Mouse (Mus musculus): ENCODE measurements at regions not wholly inside any gene's neighbourhood (a gene's known extent, or its start where the extent isn't known, plus 50 kb on each side); places are given as distances from the start of the nearest gene placed in this dataset.

DNA sequence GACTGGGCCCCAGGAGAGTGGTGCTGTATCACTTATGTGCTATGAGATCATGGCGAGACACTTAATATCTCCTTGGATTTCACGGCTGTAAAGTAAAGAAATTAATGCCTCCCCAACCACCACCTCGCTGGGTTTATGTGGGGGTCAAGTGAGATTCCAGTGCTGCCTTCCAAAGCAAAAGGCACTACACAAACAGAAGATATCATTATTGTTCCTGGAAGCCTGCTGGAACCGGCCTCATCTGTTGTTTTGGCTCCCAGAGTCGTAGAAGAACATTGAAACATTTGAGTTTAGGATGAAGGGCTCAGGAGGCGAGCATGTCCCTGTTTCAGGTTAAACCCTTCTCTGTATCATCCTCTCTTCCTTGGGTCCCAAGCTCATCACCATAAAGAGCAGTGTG lies 116.6 kb downstream of the Gpbp1 start:
- POLR2A ChIA-PET = interaction anchor here in 1 of 4 experiments (1.1 kb wide), 1 partner anchor 24 kb away, joined by 6 read pairs; no protein-coding TSS in a partner anchor
- CTCF ChIA-PET = interaction anchor here in 1 of 4 experiments (0.6 kb wide), 1 partner anchor 325 kb away, joined by 6 read pairs; no protein-coding TSS in a partner anchor

DNA sequence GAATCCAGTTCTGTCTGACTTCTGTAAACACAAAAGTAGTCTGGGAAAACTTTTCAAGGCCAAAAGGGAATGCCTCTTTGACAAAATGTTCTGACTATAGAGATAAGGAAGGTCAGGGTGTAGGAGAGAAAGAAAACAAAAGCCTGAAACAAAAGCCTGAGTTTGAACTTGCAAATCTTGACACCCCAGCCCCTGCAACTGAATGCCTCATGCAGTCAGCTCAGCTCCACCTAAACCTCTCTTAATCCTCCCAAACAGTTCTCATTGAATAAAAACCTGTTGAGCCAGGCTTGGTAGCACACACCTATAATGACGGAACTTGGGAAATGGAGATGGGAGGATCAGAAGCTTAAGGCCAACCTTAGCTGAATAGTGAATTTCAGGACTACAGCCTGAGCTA lies 116.1 kb downstream of the Gpbp1 start:
- POLR2A ChIA-PET = interaction anchor here (0.6 to 1.1 kb wide), 5 partner anchors 24 to 1355 kb away, joined by 3 to 16 read pairs (median 6); no protein-coding TSS in a partner anchor
- CTCF ChIA-PET = interaction anchor here in 1 of 4 experiments (0.6 kb wide), 1 partner anchor 326 kb away, joined by 6 read pairs; no protein-coding TSS in a partner anchor

Measured in embryonic stem cell, embryonic (primary cell).